Mouse (Mus musculus): Measurements from ENCODE around the gene Nasp. TPM values are rescaled to one million over a fixed set of nuclear protein-coding genes. Genes with fewer than 3 reads are reported as not detected.

Gene Nasp
- total RNA-seq, 2 experiments from 2014 or later, result 75.5 to 126 TPM

DNA sequence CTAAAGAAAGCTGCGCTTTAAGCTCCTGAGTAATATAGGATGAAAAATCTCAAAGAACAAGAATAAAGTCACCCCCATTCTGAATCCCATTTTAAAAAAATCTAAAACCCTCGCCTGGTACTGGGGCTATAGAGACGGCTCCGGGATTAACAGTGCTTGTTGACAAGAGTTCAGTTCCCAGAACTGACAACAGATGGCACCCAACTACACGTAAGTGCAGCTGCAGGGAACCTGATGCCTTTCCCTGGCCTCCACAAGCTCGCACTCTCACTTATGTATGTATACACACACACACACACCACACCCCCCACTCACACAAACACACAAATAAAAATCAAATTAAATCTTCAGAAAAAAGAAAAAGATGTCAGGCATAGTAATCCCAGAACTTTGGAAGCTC, 16.6 kb upstream of the Nasp start:
- no peak for ATAC-seq (replicated peaks; ENCODE audit: low FRiP score, poor library complexity, severe bottlenecking)

GRCm38 (mm10) chr4:116642071-116642470, 14.3 kb upstream of the Nasp start:
- no peak for ATAC-seq (replicated peaks; ENCODE audit: low FRiP score, poor library complexity, severe bottlenecking)

DNA sequence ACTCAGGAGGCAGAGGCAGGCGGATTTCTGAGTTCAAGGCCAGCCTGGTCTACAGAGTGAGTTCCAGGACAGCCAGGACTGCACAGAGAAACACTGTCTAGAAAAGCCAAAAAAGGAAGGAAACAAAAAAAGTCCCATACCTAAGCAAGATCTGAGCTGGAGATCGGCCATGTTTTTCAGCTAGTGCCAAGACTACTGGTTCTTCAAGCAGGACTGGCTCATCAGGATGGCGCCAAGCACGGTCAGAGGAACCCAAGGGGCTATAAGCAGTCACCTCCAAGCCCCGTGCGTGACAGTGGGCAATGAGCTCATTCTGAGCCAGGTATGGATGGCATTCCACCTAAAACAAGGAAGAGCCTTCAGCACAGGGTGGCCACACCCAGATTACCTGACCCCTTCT, 11.1 kb upstream of the Nasp start:
- no peak for ATAC-seq (replicated peaks; ENCODE audit: low FRiP score, poor library complexity, severe bottlenecking)

DNA sequence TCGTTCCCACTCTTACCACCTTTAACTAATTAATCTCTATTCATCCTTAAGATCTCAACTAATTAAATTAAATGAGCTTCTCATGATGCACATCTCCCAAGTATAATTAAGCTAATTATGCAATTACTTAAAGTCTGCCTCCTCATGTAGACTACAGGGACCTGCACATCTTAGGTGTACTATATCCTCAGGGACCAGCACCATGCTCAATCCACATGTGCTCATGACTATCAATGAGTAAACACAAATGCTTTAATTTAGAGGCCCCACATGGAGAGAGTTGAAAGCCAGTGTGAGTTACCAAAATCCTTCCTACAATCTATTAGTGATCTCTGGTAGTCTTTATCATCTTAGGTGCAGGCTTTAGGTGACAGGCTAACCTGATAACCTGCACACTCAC, 7.5 kb upstream of the Nasp start:
- ATAC-seq (replicated peaks; ENCODE audit: low FRiP score, poor library complexity, severe bottlenecking), result no peak

- ATAC-seq (replicated peaks; ENCODE audit: low FRiP score, poor library complexity, severe bottlenecking), result peak; percentile 90
These were observed 403 bp downstream of the Nasp start for GRCm38 (mm10) chr4:116627359-116627716.

DNA sequence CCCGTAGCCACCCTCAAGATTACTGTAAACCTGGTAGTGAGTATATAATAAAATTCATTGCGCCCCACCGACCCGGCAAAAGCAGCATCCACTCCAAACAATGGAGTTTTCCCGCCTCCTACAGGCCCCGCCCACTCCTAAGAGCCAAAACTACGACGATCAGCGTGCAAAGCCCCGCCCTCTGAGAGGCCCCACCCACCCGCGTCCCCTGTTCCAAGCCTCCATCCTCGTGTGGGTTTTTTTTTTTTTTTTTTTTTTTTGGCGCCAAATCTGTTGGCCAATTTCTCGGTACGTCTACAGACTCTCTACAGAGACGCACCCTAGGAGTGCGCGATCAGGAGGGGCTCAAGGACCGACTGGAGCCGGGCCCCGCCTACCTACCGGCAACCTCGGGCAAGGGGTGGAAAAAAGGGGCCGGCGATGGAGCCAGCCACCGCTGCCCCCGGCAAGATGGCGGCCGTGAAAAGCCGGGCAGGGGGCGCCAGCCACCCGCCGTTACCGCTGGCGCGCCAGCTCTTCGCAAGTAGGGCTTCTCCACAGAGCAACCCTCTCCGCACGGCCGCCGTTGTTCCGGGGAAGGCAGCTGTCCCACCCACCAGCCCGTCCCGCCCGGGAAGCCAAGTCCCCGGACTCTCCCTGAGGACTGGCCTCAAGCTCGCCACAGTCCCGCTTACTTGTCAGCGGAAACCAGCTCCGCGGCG, 933 bp downstream of the Nasp start:
- ATAC-seq (replicated peaks; ENCODE audit: low FRiP score, poor library complexity, severe bottlenecking), result peak; percentile 87

- ATAC-seq (replicated peaks; ENCODE audit: low FRiP score, poor library complexity, severe bottlenecking), result no peak
These were observed 2.9 kb downstream of the Nasp start for GRCm38 (mm10) chr4:116624831-116625230.

- no peak for ATAC-seq (replicated peaks; ENCODE audit: low FRiP score, poor library complexity, severe bottlenecking)
These were observed 12.5 kb downstream of the Nasp start for GRCm38 (mm10) chr4:116615237-116615636.

DNA sequence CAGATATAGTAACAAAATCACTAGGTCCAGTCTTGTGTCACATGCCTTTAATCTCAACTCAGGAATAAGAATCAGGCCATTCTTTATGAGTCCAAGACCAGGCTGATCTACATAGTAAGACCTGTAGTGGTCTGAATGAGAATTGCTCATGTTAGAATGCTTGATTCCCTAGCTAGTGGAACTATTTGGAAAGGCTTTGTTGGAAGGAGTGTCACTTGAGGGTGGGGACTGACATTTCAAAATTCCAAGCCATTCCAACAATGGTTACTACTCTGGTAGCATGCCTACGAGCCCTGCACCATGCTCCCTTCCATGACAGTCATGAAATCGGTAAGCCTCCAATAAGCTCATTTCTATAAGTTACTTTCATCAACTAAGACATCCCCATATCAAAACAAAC, 15.1 kb downstream of the Nasp start:
- ATAC-seq (replicated peaks; ENCODE audit: low FRiP score, poor library complexity, severe bottlenecking), result no peak

- ATAC-seq (replicated peaks; ENCODE audit: low FRiP score, poor library complexity, severe bottlenecking), result peak; percentile 97
These were observed 30.5 kb downstream of the Nasp start for GRCm38 (mm10) chr4:116596978-116597881.

- no peak for ATAC-seq (replicated peaks; ENCODE audit: low FRiP score, poor library complexity, severe bottlenecking)
These were observed 31.4 kb downstream of the Nasp start, which contains the start of gene Ccdc17 for GRCm38 (mm10) chr4:116596379-116596778. Gene Ccdc17, plus strand, starts transcription at chr4:116596654.

- no peak for ATAC-seq (replicated peaks; ENCODE audit: low FRiP score, poor library complexity, severe bottlenecking)
These were observed 31.9 kb downstream of the Nasp start for GRCm38 (mm10) chr4:116595793-116596192.

- no peak for ATAC-seq (replicated peaks; ENCODE audit: low FRiP score, poor library complexity, severe bottlenecking)
These were observed 69.4 kb downstream of the Nasp start for GRCm38 (mm10) chr4:116558151-116558882.

DNA sequence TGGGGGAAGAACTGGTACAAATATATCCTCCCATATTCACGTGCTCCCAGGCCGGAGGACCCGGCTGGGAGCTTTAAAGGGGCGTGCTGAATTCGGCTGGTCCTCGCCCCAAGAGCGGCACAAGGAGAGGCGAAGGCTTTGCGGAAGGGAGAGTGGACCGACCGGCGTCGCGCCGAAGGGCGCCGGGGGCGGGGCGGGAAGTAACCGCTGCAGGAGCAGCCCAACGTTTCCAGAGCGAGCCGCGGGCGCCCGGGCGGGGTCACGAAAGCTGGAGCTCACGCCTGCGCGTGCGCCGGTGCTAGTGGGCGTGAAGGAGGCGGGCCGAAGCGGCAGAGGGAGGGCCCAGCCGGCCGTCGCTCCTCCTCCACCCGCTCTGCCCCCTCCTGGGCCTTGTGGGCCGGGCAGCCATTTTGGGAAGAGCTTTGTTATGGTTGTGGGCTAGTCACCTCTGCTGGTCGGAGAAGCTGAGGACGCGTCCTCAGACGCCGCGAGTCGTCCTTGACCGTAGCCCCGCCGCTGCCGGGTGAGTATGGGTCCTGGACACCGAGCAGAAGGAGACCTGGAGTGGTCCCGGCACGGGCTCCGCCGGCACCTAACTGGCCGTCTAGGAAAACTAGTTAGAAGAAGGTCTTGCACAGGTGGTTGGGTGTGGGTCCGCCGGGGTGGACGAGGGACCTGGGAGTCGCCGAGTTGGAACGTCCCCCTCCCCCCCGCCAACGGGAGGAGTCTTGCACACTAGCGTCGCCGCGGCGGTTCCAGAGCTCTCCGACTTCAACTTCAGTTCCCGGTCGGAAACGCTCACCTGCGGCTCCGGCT, 70.2 kb downstream of the Nasp start, which contains the start of gene Gpbp1l1:
Gene Gpbp1l1, plus strand, starts transcription at position 353 of the 816 bp plus-strand sequence.
- ATAC-seq (replicated peaks; ENCODE audit: low FRiP score, poor library complexity, severe bottlenecking), result peak; percentile 84

DNA sequence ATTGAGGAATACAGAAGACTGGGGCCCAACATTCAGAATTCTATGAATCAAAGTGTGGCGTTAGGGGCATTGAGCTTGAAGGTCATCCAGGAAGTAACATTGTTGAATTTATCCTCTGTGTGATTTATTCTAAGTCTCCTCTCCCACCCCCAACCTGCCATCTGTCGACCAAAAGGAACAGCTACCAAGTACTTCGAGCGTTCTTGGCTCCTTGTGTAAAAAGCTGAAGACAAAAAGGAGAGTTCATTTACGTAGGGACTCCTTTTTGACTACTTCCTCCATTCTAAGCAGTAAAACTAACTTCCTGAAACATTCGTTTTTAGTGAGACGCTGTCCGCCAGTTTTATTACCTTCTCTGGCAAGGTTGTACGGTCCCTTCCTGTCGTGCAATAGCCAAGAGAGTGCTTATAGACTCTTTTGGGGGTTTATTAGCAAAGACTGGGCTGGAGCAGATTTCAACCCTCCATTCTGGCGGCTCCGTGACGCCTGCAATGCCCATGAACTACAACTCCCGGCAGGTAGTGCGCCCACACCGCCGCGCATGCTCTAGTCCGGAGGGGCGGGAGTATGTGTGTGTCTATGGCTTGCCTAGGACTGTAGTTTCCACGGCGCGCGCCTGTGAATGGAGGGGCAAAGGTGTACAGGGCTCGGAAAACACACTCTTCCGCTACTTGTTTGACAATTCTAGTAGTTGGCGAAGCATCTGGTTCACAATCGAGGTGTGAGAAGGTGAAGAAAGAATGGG, 71.0 kb downstream of the Nasp start:
- ATAC-seq (replicated peaks; ENCODE audit: low FRiP score, poor library complexity, severe bottlenecking), result peak; percentile 88

- ATAC-seq (replicated peaks; ENCODE audit: low FRiP score, poor library complexity, severe bottlenecking), result peak; percentile 39; the same call in 1 of the 2 replicates
These were observed 72.1 kb downstream of the Nasp start, which contains the start of gene Tmem69 for GRCm38 (mm10) chr4:116555413-116556300. Gene Tmem69, minus strand, starts transcription at chr4:116555936.

GRCm38 (mm10) chr4:116553035-116553434, 74.7 kb downstream of the Nasp start:
- no peak for ATAC-seq (replicated peaks; ENCODE audit: low FRiP score, poor library complexity, severe bottlenecking)
